Mouse (Mus musculus) embryonic fibroblast, embryonic 13.5 days (primary cell): Measurements from ENCODE around the gene Mx1.

Experiments used
- CTCF ChIP-seq: IDR thresholded peaks from 2 replicates; pipeline ENCODE4 v1.5.1; 2011; ENCODE audit warnings: mild to moderate bottlenecking, control low read depth, low read length, moderate library complexity, borderline replicate concordance; ENCODE audit not compliant: insufficient read depth
- POLR2A ChIP-seq: IDR thresholded peaks from 2 replicates; pipeline ENCODE4 v1.6.1; 2011; ENCODE audit warnings: low read depth, mild to moderate bottlenecking, control low read depth, low read length, moderate library complexity

GRCm38 (mm10) chr16:97421671-97422070 lies 41.0 kb downstream of the Mx1 start:
- no peak for TF ChIP-seq CTCF
- TF ChIP-seq POLR2A: no peak
